Mouse (Mus musculus) brain, adult 2 months (tissue): ENCODE measurements around the gene Dnajb13.

Experiments
- DNase-seq: peaks from one replicate; pipeline ENCODE4 v3.0.0; 2011; ENCODE audit warnings: low read depth, low spot score

Dnajb13 gene

DNA sequence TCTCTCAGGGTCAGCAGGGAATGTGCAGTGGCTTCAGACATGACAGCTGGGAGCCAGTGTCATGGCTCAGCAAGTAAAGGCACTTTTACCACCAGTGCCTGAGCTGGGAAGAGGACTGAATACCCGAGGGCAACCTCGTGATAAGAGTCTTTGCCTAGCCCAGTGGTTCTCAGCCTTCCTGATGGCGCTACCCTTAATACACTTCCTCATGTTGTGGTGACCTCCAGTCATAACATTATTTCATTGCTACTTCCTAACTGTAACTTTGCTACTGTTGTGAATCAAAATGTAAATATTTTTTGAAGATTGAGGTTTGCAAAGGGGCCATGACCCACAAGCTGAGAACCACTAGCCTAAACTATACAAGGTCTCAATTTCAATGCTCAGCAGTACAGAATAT, 6.1 kb downstream of the Dnajb13 start:
- DNase-seq: no peak

- DNase-seq: no peak
These were observed 8.3 kb downstream of the Dnajb13 start for GRCm38 (mm10) chr7:100506494-100506893.

DNA sequence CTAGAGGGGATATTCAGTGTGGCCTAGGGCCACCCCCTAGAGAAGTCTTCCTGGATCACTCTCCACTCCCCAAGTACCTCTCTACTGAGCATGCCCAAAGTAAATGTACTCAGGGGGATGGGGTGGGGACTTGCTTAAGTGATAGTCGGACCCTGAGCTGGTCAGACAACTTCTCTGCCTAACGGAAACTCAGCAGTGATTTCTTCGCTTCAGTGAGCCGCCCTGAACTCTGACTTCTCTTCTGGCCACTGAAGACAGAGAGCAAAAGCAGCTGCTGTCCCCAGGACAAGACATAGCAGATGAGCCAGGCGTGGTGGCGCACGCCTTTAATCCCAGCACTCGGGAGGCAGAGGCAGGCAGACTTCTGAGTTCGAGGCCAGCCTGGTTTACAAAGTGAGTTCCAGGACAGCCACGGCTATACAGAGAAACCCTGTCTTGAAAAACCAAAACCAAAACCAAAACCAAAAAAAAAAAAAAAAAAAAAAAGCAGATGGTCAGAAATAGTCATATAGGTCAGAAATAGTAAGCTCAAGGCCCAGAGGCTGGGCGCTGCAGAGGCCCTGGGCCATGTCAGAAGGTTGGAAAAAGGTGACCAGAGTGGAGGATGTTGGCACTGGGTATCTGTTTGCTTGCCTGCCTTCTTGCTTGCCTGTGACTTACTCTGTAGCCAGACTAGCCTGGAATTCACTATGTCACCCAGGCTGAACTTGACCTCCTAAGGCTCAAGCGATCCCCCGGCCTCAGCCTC, 9.8 kb downstream of the Dnajb13 start:
- DNase-seq: no peak

- DNase-seq: no peak
These were observed 11.7 kb downstream of the Dnajb13 start for GRCm38 (mm10) chr7:100503076-100503475.

DNA sequence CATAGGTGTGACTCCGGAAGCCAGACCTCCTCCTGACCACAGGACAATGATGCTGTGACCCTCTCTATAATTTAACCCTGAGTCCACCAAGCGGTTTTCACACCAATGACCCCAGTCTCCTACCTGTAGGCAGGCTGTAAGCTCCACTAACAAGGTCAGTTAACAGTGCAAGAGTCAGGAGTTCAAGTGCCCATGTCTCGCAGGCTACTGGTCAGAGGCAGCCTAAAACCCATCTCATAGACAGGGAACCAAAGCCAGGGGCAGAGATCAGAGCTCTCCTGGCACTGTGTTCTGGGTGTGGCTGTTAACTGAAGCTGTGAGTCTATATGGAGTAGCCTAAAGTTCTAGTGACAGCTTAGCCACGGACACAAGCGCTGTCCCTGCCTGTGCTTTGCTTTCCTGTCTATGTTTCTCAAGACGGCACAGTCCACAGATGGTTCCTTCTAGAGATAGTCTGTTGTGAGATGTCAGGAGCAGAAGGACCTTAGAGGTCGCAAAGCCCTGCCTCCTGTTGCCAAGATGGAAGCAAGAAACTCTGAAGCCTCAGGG, 12.3 kb downstream of the Dnajb13 start:
- no peak for DNase-seq

DNA sequence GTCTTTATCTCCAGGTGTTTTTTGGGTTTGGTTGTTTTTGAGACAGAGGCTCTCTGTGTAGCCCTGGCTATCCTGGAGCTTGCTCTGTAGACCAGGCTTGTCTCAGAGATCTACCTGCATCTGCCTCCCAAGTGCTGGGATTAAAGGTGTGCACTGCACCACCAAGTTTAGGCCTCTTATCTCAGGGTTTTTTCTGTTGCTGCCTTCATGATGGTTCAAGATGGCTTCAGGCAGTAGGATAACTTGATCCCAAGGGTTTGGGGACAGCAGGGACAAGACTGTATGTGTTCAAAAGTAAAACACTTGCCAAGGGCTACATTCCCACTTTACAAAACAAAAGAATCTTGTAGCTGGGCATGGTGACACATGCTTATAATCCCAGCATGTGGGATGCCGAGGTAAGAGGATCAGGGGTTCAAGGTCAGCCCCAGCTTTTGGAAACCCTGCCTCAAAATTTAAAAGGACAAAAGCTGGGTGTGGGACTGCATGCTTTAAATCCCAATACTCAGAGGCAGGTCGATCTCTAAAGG, 12.9 kb downstream of the Dnajb13 start:
- no peak for DNase-seq

DNA sequence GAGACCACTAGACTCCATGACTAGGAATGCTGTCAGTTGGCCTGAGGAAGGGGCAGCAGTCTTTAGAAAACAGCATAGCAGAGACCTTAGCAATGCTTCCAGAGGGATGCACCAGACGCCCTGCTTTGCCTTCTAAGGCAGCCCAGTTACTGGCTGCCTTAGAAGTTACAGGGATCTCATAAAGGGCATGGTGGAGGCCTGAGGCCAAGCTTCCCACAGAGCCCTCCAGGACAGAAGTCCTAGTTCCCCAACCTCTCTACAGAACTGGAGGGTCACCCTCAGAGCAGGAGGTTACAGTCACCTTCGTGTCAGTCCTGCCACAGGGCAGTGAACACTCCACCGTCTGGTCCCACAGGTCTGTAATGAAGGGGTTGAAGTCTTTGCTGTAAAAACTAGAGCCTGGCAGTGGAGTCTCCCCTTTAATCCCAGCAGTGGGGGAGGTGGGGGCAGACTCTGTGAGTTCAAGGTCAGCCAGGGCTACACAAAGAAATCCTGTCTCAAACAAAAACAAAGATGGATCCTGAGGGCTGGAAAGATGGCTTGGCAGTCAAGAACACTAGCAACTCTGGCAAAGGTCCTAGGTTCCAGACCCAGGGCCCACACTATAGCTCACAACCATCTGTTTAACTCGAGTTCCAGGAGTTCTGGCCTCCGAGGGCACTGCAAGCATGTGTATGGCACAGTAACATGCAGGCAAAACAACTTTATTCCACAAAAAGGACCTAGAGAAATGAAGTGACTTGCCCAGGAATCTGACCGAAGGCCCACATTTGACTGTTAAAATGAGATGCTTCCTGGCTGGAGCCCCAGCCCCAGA, 13.5 kb downstream of the Dnajb13 start:
- no peak for DNase-seq

GRCm38 (mm10) chr7:100500276-100500977, 14.3 kb downstream of the Dnajb13 start:
- no peak for DNase-seq

DNA sequence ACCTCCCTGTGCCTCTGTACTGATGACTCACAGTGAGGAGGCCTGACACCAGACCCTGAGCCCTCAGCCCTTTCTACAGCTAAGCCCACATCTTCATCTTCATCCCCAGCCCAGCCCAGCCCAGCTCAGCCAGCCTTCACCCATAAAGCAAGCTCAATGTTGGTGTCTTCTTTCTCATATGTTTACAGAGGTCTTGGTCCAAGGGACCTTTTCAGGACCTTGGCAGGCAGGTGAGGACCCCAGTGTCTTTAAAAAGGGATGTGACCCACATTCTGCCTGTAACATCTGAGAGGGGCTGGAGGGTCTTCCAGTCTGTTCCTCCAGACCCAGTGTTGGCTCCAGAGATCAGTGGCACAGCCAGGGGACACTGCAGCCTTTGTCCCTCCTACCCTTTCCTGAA, 15.3 kb downstream of the Dnajb13 start:
- DNase-seq: no peak

- DNase-seq: no peak
These were observed 16.8 kb downstream of the Dnajb13 start for GRCm38 (mm10) chr7:100497982-100498381.

- no peak for DNase-seq
These were observed 17.4 kb downstream of the Dnajb13 start for GRCm38 (mm10) chr7:100497402-100497801.

- no peak for DNase-seq
These were observed 18.0 kb downstream of the Dnajb13 start for GRCm38 (mm10) chr7:100496791-100497190.

DNA sequence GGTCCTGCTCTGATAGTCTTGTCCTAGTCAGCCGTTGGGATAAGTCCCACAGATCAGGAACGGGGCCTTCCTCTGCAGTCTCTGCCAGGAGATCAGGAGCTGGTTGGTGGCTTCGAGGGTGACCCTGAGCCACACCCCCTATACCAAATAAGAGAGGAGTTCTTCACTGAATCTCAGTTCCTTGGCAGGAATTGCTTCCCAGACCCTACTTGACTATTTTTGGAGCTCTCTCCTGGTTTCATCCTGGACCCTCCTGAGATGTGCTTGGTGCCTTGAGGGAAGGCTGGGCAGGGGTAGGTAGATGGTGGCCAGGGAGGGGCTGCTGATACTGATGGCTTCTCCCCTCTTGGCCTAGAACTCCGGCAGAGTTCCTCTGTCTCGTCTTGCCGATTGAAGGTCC, 18.4 kb downstream of the Dnajb13 start:
- DNase-seq: no peak

- DNase-seq: peak; percentile 88
These were observed 19.0 kb downstream of the Dnajb13 start for GRCm38 (mm10) chr7:100495581-100496251.

GRCm38 (mm10) chr7:100495042-100495441, 19.7 kb downstream of the Dnajb13 start:
- DNase-seq: no peak

GRCm38 (mm10) chr7:100494415-100494831, 20.3 kb downstream of the Dnajb13 start:
- DNase-seq: no peak

DNA sequence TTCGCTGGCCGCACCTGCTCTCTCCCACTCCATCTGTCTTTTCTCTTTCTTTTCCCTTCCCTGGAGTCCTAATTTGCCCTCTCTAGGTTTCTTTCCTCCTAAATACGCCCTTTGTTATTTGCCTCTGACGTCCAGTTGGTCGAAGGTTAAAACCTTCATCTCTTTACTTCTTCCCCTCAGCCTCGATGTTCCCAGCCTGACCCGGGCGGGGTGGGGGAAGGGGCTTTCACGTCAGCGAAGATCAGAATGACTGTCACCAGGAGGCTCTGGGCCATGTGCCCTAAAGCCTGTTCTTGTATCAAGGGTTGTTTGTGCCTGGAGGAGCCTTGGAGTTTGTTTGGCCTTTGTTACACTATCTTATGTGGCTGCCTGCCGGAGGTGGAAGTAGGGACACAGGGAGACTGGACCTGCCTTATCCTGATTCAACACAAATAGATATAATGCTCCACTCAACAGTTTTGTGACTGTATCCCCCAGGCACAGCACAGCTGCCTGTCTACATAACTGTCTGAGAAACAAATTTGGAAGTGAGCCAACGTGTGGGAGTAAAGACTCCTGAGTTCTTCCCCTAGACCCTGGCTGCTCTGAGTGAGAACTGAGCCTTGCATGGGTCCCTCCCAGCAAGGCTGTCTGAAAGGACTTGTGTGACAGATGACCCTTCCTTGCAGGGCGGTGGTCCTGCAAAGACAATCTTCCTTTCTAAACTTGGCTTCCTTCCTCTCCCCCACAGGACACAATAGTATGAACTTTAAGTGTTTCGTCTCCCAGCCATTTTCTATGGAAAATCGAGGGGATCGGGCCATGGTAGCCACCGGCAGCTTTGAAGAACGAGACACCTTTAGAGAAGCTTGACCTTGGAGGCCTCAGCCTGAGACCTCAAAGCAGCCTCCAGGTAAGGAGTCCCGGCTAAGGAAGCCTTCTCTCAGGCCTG, 21.0 kb downstream of the Dnajb13 start:
- DNase-seq: peak; percentile 52

DNA sequence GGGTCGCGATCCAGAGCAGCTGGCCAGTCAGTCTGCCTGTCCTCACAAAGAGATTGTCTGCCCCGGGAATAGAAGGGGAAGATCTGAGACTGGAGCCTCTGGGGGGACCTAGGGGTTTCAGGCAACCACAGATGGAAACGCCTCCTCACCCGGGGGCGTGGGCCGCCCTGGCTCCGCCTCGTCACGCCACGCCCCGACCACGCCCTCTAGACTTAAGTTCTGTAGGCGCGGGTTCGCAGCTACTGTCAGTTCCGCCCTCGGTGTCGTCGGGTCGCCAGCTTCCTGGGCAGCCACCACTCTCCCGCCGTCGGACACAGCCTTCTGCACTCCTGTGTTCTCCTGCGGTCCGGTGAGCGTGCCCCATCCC, 21.7 kb downstream of the Dnajb13 start, which contains the start of gene Ucp2:
TSS of gene Ucp2 (plus strand) at position 221 of the 367 bp plus-strand sequence.
- DNase-seq: peak; percentile 47

GRCm38 (mm10) chr7:100492391-100493116, 22.2 kb downstream of the Dnajb13 start:
- DNase-seq: no peak
